Mouse (Mus musculus) yolk sac, embryonic 10.5 days (tissue): ENCODE measurements around the gene Tiam1.

Source experiments
- DNase-seq: peaks from one replicate; pipeline ENCODE4 v3.0.0-alpha.2; 2017; ENCODE audit warnings: low spot score

Tiam1 gene

DNA sequence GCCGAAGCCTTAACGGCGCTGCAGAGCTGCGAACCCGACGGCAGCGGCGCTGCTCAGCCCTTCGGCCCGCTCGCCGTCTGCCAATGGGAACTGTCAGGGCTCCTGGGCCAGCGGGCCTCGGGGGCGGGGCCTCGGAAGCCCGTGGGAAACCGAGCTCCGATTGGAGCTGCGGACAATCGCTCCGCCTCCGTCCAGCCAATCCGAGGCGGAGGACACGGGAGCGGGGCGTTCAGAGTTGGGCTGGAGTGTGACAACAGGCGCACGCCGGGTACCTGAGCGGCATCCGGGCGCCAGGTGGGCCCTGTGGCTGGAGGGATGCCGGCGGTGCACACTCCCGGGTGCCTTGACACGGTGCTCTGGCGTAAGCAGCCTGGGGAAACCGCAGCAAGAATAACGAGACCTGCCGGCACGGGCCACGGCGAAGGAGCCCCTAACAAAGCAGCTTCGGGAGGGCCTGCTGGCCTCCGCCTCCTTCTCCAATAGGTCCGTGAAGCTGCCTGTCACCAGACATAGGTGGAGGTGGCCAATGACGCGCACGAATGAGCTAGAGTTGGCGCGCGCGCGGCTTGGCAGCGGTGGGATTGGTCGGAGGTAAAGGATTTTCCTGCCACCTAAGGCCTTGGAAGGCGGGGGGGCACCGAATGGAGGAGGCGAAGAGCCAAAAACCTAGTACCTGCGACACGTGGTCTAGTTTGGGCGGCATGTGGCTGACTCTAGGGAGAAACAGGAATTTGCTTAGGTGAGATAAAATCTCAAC, at the start of gene Tiam1:
Gene Tiam1, minus strand, starts transcription at position 10 of the 757 bp plus-strand sequence.
- DNase-seq = peak; percentile 99

DNA sequence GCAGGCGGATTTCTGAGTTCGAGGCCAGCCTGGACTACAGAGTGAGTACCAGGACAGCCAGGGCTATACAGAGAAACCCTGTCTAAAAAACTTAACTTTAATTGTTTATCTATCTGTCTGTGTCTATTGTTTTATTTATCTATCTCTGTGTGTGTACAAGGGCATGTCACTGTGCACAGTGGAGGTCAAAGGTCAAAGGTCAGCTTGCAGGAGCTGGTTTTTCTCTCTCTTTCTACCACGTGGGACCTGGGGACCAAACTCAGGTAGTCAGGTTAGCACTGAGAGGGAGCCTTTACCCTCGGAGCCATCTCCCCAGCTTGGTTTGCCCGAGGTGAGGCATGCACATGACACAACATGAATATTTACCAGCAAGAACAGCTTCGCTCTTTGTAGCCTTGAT, 47.7 kb upstream of the Tiam1 start:
- DNase-seq = peak; percentile 72

DNA sequence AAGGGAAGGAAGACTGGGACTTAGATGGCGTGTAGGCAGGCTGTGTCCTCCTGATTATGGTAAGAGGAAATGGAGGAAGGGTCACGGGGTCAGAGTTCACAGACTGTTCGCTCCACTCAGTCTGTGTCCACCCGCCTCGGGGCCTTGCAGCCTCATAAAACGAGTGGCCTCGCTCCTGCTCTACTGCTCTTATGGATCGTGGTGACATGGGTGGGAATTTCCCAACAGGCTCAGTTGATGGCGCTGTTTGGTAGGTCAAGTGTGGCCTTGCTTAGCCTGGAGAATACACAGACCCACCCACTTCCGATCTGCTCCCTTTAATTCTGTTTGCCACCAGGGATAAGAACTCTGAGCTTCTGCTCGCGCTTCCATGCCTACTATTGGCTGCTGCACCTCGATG, 43.9 kb upstream of the Tiam1 start:
- peak; percentile 56 for DNase-seq

DNA sequence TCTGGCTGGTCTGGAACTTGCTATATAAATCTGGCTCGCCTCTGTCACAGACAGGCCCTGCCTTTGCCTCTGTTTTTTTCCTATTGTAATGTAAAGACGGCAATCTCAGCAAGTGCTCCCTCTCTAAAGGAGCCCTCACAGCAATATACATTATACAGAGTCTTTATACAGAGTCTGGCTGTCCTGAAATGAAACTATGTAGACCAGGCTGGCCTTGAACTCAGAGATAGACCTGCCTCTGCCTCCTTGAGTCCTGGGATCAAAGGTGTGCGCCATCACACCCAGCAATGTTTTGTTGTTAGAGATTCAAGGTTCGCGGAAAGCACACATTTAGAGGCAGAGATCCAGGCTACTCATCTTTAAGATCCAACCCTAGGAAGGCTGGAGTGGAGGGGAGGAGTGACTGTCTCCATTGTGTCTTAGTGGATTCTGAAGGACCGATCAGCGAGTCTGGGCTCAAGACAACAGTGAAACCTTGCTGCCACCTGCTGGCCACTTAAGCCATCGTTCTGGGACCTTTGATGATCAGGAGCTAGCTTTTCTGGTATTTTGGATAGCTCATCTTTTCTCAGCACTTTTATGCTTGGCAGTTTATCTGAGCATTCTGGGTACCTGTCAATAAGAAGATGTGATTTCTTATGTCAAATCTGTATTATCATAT, 42.5 kb upstream of the Tiam1 start:
- DNase-seq = peak; percentile 53

DNA sequence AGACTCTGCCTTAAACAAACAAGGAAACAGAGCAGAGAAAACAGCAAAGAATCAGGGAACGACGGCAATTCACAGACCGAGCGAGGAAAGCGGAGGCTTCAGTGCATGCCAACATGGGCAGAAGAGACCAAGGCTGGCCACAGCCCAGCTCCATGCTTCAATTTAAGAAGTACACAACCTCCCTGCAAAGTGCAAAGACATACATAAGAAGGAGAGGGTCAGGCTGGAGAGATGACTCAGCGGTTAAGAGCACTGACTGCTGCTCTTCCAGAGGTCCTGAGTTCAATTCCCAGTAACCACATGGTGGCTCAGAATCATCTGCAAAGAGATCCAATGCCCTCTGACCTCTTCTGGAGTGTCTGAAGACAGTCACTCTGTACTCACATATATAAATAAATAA, 40.6 kb upstream of the Tiam1 start:
- no peak for DNase-seq

DNA sequence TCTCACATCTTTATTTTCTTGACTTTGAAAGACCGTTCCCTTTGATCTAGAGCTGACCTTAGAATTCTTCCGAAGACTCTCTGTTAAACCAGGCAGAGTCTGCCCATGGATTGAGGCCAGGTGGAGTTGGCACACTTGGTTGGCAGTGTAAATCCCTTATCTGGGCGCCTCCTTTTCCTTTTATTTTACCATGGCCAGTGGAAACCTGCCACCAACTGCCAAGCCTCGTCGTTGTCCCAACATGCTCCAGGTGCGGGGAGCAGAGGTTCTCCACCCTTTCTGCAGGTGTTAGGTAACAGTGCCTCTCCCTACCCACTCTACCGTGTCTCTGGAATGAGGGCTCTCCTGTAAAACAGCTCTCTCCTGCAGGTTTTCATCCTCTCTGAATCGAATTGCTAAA, 38.1 kb upstream of the Tiam1 start:
- DNase-seq = no peak

DNA sequence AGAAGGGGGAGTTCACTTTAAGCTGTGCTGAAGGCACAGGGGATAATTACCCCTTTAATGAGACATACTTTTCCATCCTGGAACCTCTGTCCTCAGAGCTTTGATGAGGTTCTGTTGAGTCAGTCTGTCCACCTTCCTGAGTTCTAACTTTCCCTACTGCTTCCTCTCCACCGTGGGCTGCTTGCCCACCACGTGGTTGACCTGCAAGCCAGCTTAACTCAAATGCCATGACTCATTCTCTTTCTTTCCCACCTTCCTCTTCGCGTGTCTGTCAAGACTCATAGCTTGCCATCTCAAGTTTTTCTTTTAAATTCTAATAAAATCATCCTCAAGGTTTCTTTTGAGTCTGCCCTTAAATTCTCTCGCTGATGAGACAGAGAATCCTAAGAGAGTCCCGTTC, 37.4 kb upstream of the Tiam1 start:
- no peak for DNase-seq

DNA sequence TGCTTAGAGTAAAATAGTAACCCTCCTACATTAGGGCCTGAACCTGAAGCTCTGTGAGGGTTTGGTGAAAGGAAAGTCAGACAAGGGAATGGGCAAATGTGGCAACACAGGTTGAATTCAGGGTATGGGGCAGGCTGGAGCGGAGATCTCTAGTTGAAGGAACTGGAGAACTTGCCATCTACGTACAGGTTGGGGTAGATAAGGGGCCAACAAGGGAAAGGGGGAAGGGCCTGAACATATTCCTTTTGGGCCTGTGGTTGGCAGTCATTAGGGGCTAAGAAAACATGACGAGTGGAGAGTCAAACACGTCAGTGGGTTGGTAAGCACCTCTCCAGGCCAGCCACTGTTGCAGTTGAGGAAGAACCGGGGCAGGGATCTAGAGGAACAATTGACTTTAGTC, 36.3 kb upstream of the Tiam1 start:
- DNase-seq = no peak

DNA sequence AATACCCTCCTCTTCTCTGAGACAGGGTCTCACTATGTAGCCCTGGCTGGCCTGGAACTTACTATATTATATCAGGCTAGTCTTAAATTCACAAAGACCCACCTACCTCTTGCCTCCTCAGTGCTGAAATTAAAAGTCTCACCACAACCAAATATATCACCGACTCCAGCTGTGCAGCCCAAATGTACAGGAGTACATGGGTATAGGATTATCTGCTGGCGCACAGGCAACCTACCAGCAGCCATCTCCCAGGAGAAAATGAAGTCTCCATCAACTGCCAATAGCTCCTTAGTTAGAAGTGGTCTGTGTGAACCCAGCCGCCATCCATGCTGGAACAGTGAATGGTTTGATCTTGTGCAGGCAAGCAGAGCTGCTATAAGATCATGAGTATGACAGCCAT, 34.8 kb upstream of the Tiam1 start:
- no peak for DNase-seq

DNA sequence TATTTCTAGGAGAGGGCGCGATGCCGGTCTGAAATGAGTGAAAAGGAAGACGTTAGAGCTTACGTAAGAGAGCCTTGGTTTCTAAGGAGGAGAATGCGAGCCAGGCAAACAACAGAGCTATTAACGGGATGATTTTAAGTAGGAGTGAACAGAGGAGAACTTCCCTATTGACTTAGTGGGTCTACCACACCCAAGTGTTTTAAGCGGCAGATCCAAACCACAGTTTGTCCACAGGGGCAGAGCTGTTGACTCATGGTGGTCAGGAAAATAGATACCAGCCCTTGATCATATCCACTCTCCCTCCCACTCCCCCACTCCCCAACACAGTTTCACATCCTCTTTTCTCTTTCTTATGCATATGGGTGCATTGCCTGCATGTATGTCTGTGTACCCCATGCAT, 33.9 kb upstream of the Tiam1 start:
- DNase-seq = no peak

DNA sequence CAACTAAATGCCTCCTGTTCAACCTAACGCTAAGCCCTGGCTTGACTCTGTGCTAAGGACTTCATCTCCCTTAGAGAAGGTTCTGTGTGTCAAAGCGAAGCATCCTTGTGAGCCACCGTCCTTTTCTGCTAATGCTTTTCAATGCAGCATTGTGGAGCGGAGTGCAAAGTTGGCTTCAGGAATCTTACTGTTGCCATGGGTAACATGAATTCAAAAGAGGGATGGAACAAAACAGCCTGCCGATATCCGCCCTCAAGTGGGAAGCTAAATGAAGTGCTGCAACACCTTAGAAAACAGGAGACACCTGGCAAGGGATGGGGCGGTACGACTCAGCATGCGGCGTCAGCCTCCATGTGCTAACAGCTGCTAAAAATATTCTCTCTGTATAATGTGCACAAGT, 32.9 kb upstream of the Tiam1 start:
- DNase-seq = no peak

DNA sequence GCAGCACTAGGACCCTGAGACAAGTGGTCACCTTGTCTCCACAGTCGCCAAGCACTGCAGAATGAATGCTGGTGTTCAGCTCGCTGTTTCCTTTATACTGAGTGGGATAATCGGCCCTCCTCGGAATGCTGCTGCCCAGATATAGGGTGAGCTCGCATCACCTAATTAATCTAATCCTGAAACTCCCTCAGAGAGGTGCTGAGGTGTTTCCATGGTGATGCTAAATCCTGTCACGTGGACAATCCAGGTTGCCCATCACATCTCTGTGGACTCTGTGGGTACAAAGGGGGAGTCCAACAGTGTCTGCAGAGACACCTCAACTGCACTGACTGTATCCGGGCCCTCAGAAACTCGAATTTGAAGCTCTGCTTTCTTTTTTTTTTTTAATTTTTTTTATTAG, 27.8 kb upstream of the Tiam1 start:
- DNase-seq = no peak

DNA sequence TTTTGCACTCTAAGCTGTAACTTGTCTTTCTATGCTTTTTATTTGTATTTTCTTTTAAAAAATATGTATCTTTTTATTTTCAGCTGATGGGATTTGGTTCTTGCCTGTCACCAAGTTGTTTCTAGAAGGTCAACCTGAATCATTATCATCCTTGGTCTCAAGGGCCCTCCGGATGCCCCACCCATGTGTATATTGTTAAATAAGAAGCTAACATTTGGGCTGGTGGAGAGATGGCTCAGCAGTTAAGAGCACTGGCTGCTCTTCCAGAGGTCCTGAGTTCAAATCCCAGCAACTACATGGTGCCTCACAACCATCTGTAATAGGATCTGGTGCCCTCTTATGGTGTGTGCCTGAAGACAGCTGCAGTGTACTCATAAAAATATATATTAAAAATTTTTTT, 27.1 kb upstream of the Tiam1 start:
- no peak for DNase-seq

DNA sequence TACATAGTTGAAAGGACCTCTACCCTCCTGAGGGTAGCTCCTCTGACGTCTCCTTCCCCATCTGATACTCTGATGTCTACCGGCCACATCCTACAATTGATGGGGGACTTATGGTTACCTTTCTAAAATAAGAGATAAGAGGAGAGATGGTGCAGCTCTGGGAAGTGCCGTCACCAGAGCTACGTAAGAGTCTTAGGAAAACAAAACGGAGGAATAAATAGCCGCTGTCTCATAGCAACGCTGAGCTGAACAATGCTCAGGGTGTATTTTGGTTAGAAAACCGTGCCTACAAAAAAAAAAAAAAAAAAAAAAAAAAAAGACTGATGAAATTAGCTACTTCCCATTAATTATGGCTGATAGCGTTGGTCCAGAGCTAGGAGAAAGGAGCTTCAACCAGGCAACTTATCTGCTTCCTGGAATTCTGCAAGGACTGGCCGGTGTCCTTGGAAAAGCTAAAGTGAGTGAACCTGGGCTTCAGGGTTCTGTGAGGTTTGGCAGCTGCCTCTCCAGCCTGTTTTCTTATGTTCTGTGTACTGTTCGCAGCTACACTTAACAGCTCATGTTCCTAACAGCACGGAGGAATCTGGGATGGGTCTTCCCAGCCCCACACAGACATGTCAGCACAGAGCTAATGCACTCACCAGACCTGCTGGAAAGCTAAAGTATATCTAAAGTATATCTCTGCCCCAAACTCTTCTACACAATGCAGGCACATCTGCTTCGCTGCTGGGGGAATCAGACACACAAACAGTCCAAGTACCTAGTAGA, 26.5 kb upstream of the Tiam1 start:
- DNase-seq = no peak

DNA sequence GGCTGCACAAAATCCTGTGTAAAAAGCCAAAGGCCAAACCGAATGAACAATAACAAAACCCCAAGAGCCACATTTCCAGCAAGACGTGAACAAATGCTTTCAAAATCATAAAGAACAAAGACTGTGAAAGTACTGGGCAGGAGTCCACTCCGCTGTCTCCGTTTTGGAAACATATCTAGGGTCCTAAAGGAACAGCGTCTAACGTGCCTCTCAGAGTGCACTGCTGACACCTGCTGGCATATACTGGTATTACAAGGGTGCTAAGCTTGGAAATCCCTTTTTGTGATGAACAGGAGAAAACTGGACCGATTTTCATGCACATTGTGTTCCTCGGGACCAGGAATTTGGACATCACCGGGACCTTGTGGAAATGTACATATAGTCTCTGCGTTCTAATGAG, 24.1 kb upstream of the Tiam1 start:
- peak; percentile 54 for DNase-seq

DNA sequence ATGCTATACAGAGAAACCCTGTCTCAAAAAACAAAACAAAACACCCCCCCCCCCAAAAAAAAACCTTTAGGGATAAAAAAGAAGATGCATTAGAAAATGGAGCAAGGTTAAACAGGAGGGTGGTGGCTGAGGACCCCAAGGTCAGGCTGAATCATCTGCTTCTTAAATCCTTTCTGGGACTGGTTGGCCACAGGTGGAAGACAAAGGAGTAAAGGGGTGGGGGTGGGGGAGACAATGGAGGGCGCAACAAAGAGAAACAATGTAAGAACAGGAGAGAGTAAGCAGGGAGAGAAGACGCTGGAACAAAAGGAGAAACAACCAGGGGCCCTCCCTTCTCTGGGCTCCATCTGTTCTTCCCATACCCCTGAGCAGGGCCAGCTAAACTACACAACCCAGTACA, 21.9 kb upstream of the Tiam1 start:
- DNase-seq = no peak

DNA sequence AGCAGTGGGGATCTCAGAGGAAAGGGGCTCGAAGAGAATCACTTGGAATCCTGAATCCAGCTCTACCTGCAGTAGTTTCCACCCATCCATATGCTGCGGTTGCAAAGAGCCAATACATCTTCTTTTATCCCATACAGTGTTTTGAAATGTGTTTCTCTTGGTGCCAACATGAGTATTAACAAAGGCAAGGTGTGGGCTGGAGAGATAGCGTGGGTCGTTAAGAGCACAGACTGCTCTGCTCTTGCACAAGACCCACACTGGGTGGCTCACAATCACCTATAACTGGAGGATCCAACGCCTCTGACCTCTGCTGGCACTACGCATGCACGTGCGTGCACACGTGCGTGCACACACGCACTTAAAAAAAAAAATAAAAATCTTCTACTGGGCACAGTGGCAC, 21.4 kb upstream of the Tiam1 start:
- DNase-seq = no peak

DNA sequence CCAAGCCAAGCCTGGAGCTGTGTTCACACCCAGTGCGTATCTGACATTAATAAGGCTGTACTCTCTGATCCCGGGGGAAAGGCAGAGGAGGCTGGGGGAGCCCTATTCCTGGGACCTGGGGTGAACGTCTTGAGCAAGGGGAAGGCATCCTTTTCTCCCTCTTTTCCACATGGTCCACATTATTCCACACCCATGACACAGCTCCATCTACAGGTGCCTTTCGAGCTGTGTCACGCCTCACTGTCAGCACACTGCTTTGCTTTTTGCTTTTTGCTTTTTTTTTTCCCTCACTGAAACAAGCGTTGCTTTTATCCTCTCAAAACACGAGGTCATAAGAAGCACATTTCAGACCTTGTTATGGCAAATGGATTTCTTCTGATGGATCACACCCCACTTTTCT, 11.5 kb upstream of the Tiam1 start:
- DNase-seq = no peak

DNA sequence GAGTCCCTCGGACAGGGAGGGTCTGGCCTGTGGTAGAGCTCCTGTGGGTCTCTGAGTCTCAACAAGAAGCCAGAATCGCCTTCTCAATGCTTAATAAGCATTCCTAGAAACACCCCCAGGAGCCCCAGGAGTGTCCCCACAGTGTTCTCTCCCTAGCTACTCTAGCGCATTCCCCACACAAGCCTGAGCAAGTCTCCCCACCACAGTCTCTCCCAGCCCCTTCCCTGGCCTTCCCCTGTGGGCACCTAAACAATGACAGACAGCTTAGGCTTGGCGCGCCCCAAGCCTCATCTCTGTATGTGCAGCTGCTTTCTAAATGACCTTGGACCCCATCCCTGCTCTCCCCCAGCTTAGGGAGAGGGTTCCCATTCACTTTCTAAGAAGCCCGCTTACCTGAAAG, 7.3 kb upstream of the Tiam1 start:
- DNase-seq = no peak

DNA sequence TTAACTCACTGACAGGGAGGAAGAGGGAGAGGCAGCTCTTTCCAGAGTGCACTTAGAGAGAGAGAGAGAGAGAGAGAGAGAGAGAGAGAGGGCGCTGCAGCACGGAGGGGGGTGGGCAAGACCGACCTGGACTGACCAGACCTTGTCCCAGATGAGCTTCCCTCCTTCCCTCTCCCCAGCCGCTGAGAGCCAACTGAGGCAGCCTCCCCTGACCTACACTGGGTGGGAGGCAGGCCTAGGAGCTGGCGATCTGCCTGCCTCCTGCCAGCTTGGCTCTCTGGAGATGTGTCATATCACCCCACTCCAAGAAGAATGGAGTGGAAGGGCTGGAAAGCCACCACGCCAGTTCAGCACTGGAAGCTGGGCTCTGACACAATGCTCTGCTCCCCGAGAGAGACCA, 6.6 kb upstream of the Tiam1 start:
- no peak for DNase-seq

DNA sequence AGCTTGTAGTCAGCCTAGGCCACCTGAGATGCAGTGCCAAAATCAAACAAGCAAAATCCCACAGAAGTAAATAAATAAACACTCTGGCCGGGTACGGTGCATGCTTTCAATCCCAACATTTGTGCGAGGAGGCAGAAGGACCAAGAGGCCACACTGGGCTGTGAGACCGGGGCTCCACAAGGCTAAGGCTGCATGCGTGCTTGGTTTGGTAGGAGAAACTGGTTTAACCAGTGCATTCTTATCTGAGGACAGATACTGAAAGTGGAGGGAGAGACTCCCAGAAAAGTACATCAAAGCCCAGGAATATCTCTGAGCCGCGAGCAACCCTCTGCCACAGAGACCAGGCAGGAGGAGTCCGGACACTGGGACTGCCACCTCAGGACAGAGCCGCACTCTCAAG, 5.8 kb upstream of the Tiam1 start:
- DNase-seq = no peak

DNA sequence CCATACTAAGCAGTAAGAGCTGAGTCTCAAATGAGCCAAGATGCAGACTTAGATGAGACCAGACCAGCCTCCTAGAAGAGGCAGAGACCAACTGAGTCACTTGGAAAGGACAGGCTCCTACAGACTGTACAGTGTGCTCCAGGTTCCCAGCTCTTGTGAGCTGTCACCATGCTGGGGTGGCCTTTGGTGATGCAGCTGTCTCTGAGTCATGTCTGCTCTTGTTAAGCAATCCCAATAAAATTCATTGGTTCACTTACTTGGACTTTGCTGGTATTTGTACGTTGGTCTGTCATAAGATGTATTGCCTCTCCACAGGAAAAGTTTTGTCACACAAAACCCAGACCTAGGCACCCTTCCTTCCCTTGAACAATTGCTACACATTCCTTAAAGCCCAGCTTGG, 1.7 kb upstream of the Tiam1 start:
- DNase-seq = no peak

DNA sequence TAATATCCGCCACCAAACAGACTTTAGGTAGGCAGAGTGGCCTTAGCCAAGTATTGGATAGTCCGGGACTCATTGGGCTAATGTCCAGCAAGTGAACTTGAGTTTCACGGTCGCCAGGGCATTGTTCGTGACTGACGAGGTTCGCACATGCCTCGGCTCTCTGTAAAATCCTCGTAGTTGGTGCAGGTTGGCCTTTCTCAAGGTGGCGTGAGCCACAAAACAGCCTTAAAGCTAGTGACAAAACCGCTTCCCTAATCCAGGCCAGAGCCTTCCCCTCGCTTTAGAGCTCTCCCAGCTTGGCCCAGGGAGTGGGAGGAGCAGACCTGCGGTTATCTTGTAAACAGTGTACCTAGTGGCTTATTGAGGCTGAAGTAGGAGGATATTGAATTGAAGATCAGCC, 972 bp upstream of the Tiam1 start:
- DNase-seq = no peak
